Mouse (Mus musculus) liver (tissue): Measurements from ENCODE around the gene Siah2.

Experiments used
- DNase-seq: peaks from one replicate; pipeline ENCODE4 v3.0.0-alpha.2; 2020; ENCODE audit warnings: mixed read lengths

Gene Siah2

GRCm38 (mm10) chr3:58657356-58657755 is 34.8 kb downstream of the Siah2 start:
- DNase-seq = peak; percentile 55

DNA sequence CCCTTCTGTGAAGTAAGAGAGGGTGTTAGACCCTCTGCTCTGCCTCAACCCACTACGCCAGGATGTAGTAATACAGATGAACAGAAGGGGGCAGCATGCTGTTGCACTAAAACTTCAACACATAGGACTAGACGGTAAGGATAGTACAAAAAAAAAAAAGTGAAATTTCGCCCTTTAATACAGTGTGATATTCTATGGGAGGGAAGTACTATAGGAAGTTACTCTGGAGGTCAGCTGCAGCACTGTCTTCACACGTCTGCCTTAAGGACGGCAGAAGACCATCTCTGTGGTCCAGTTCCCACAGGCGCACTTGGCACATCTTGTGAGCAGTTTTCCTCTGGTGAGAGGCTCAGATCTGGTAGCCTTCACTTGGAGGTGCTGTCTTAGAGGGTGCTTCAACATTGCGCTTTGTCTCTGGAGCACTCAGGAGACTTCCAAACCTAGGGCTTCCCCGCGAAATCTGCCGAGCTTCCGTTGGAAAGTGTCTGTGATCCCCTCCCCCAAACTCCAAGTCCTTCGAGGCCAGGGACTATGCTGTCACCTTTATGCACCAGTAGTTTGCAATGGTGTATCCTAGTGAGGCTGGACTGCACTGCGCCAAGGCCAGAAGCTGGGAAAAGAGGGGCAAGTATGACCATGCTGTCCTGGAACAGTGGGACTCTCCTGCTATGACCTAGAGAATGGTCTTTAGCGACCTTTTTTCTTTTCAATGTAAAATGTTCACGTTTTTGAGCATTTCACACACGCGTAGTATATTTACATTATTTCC is 36.7 kb downstream of the Siah2 start:
- peak; percentile 56 for DNase-seq

DNA sequence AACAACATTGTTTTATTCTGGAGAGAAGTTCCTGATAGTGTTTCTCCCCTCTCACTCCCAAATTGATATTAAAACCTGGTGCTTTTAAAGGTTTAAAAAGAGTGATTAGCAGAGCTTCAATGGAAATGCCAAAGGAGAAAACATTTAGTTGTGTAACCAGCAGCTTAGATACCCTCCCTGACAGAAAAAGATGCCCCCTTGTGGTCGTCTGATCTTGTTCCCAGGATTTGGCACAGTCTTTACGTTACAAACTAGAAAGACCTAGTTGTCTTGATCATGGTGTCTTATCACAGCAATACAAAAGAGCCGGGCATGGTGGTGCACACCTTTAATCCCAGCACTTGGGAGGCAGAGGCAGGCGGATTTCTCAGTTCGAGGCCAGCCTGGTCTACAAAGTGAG is 38.3 kb downstream of the Siah2 start:
- DNase-seq = peak; percentile 19

GRCm38 (mm10) chr3:58650328-58650727 is 41.9 kb downstream of the Siah2 start:
- DNase-seq = no peak

DNA sequence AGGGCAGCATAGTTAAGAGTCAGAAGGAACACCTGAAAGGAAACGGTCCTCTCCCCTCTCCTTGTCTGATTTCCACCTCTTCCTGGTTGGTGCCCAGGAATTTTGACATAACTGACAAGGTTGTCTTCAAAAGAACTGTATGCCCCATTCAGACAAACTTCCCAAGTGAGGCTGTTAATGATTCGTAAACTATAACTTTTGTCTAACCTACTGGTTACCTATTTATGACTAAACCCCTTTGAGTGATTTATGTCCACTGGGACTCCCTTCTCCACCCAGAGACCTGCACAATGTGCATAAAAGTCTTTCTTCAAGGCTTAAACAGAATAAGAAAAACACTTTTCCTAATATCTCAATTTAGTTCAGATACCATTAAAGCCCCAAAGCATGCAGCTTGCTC is 45.0 kb downstream of the Siah2 start:
- no peak for DNase-seq

DNA sequence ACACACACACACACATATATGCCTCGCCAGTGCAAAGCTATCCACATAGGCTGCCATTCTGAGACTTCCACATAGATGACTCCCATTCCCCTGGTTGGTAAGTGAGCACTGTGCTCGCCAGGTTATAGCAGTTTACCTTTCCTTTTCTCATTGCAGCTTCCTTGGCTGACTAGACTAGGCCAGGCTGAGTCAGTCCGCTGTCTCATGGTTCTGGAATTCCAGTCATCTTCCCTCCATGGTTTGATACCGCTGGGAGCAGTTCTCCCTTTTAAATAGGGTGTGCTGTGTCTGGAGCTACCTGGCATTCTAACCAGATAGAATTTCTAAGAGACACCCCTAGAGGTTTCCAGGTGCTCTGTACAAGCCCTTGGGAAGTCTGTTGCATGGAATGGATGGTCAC is 46.0 kb downstream of the Siah2 start:
- DNase-seq = no peak

GRCm38 (mm10) chr3:58636406-58637295 is 55.5 kb downstream of the Siah2 start, which contains the start of gene Erich6:
Gene Erich6, minus strand, starts transcription at chr3:58637207.
- peak; percentile 36 for DNase-seq

- DNase-seq = no peak
Measured at GRCm38 (mm10) chr3:58631693-58632092, 60.5 kb downstream of the Siah2 start.

DNA sequence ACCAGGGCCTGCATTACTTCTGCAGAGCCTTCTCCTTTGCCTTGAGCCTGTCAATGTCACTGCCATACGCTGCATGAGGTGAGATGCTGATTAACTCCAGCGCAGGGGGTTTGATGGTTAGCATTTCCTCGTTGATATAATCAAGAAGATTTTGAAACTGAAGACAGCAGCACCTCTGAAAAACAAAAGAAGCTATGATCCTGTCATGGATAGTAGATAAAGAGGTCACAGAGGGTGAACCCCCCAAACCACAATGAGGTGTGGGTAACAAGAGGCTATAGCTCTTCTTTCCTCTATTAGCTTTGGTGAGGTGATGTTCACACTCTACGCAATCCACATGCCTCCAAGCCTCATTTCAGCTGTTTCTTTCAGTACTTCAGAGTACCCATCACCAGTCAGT is 67.2 kb downstream of the Siah2 start:
- DNase-seq = no peak
